Mouse (Mus musculus) MEL (cell line): ENCODE measurements around the gene Lztr1. TPM values are rescaled to one million over a fixed set of nuclear protein-coding genes. Genes with fewer than 3 reads are reported as not detected.
A peak's percentile ranks its signal among the peaks of the same experiment; 100 is the strongest.

Experiments
- DNase-seq: peaks from one replicate; pipeline ENCODE4 v3.0.0; 2011; ENCODE audit warnings: low read depth, low spot score
- H3K27ac ChIP-seq: 2 replicates; pipeline ENCODE4 v1.5.1; 2012; ENCODE audit warnings: low read depth, mild to moderate bottlenecking, control low read depth, low read length, moderate library complexity; ENCODE audit not compliant: control insufficient read depth
- H3K27me3 ChIP-seq, 2 experiments: fragments of 150-350 bp in 1 of 2; sonication (generic) in 1 of 2; 2 replicates each; pipeline ENCODE4 v1.6.1; 2012; ENCODE audit warnings: low read length in 2 of 2, mild to moderate bottlenecking in 2 of 2, improper control_type of control experiment in 1 of 2, moderate library complexity in 1 of 2; ENCODE audit not compliant: insufficient read depth in 2 of 2, control insufficient read depth in 1 of 2
- H3K36me3 ChIP-seq, 2 experiments: 2 replicates each; pipeline ENCODE4 v1.6.1; 2012 to 2014; ENCODE audit warnings: low read length in 2 of 2, improper control_type of control experiment in 1 of 2, inconsistent platforms in 1 of 2, mild to moderate bottlenecking in 1 of 2; ENCODE audit not compliant: insufficient read depth in 2 of 2, control insufficient read depth in 1 of 2
- H3K4me1 ChIP-seq, 2 experiments: fragments of 150-350 bp in 1 of 2; sonication (generic) in 1 of 2; 2 replicates each; pipeline ENCODE4 v1.6.1; 2012; ENCODE audit warnings: low read length in 2 of 2, improper control_type of control experiment in 1 of 2, mild to moderate bottlenecking in 1 of 2; ENCODE audit not compliant: insufficient read depth in 2 of 2, control insufficient read depth in 1 of 2
- H3K4me3 ChIP-seq, 2 experiments: fragments of 150-350 bp in 1 of 2; sonication (generic) in 1 of 2; 2 replicates each; pipeline ENCODE4 v1.5.1; 2012; ENCODE audit warnings: low read depth in 2 of 2, low read length in 2 of 2, mild to moderate bottlenecking in 2 of 2, moderate library complexity in 2 of 2, control low read depth in 1 of 2, improper control_type of control experiment in 1 of 2; ENCODE audit not compliant: control insufficient read depth in 1 of 2, insufficient read depth in 1 of 2
- H3K79me2 ChIP-seq: 2 replicates; pipeline ENCODE4 v1.6.1; 2012; ENCODE audit warnings: mild to moderate bottlenecking, low read length, moderate library complexity; ENCODE audit not compliant: control insufficient read depth, poor library complexity, insufficient read depth
- H3K9ac ChIP-seq: 2 replicates; pipeline ENCODE4 v1.6.1; 2012; ENCODE audit warnings: low read depth, mild to moderate bottlenecking, control low read depth, low read length, moderate library complexity; ENCODE audit not compliant: control insufficient read depth, poor library complexity, severe bottlenecking
- H3K9me3 ChIP-seq: fragments of 150-350 bp; sonication (generic); replicated peaks from 2 replicates; pipeline ENCODE4 v1.6.1; 2012; ENCODE audit warnings: mild to moderate bottlenecking, low read length, improper control_type of control experiment, moderate library complexity; ENCODE audit not compliant: insufficient read depth
- CHD1 ChIP-seq: IDR thresholded peaks from 2 replicates; pipeline ENCODE4 v1.6.1; 2012; ENCODE audit warnings: low read depth, mild to moderate bottlenecking, inconsistent platforms, low read length, improper control_type of control experiment
- CTCF ChIP-seq, 3 experiments: IDR thresholded peaks in 2 of 3; conservative IDR thresholded peaks in 1 of 3; 2 replicates each; pipeline ENCODE4 v1.5.1; 2011 to 2012; ENCODE audit warnings: low read length in 3 of 3, low read depth in 2 of 3, mild to moderate bottlenecking in 2 of 3, improper control_type of control experiment in 1 of 3, inconsistent platforms in 1 of 3, mixed read lengths in 1 of 3, moderate library complexity in 1 of 3; ENCODE audit not compliant: control insufficient read depth in 1 of 3, insufficient read depth in 1 of 3, poor library complexity in 1 of 3, severe bottlenecking in 1 of 3
- ETS1 ChIP-seq: IDR thresholded peaks from 2 replicates; pipeline ENCODE4 v1.6.1; 2012; ENCODE audit warnings: low read depth, mild to moderate bottlenecking, inconsistent platforms, low read length, improper control_type of control experiment, moderate library complexity
- GABPA ChIP-seq: IDR thresholded peaks from 2 replicates; pipeline ENCODE4 v1.6.1; 2012; ENCODE audit warnings: low read depth, mild to moderate bottlenecking, inconsistent platforms, low read length, improper control_type of control experiment, moderate library complexity
- GATA1 ChIP-seq: IDR thresholded peaks from 2 replicates; pipeline ENCODE4 v1.6.1; 2011; ENCODE audit warnings: low read depth, low read length, improper control_type of control experiment
- KAT2A ChIP-seq: conservative IDR thresholded peaks from 2 replicates; pipeline ENCODE4 v1.6.1; 2012; ENCODE audit warnings: low read depth, low read length, improper control_type of control experiment, inconsistent platforms
- MAFK ChIP-seq: IDR thresholded peaks from 2 replicates; pipeline ENCODE4 v1.6.1; 2011; ENCODE audit warnings: low read depth, mild to moderate bottlenecking, low read length, improper control_type of control experiment, borderline replicate concordance
- MXI1 ChIP-seq: IDR thresholded peaks from 2 replicates; pipeline ENCODE4 v1.6.1; 2011; ENCODE audit warnings: mild to moderate bottlenecking, low read depth, low read length, improper control_type of control experiment
- MYB ChIP-seq: IDR thresholded peaks from 2 replicates; pipeline ENCODE4 v1.6.1; 2011; ENCODE audit warnings: mild to moderate bottlenecking, low read depth, low read length, improper control_type of control experiment
- NELFE ChIP-seq: IDR thresholded peaks from 2 replicates; pipeline ENCODE4 v1.6.1; 2011; ENCODE audit warnings: low read depth, low read length, improper control_type of control experiment
- NRF1 ChIP-seq: IDR thresholded peaks from 2 replicates; pipeline ENCODE4 v1.6.1; 2014; ENCODE audit warnings: low read depth, mild to moderate bottlenecking, inconsistent platforms, low read length, improper control_type of control experiment, moderate library complexity; ENCODE audit not compliant: poor library complexity, insufficient read depth, severe bottlenecking
- POLR2AphosphoS2 ChIP-seq: IDR thresholded peaks from 2 replicates; pipeline ENCODE4 v1.6.1; 2011; ENCODE audit warnings: low read length, improper control_type of control experiment
- RAD21 ChIP-seq: IDR thresholded peaks from 2 replicates; pipeline ENCODE4 v1.6.1; 2011; ENCODE audit warnings: mild to moderate bottlenecking, low read depth, low read length, improper control_type of control experiment
- RCOR1 ChIP-seq: IDR thresholded peaks from 2 replicates; pipeline ENCODE4 v1.6.1; 2012; ENCODE audit warnings: low read depth, mild to moderate bottlenecking, inconsistent platforms, low read length, improper control_type of control experiment
- SMC3 ChIP-seq: IDR thresholded peaks from 2 replicates; pipeline ENCODE4 v1.6.1; 2011; ENCODE audit warnings: low read depth, low read length, improper control_type of control experiment
- TAL1 ChIP-seq: IDR thresholded peaks from 2 replicates; pipeline ENCODE4 v1.6.1; 2012; ENCODE audit warnings: mild to moderate bottlenecking, inconsistent platforms, low read length, moderate library complexity, mixed read lengths
- TBP ChIP-seq: IDR thresholded peaks from 2 replicates; pipeline ENCODE4 v1.8.0; 2011; ENCODE audit warnings: low read depth, low read length, improper control_type of control experiment
- TCF12 ChIP-seq: IDR thresholded peaks from 2 replicates; pipeline ENCODE4 v1.6.1; 2014; ENCODE audit warnings: low read depth, mild to moderate bottlenecking, inconsistent platforms, low read length, improper control_type of control experiment, moderate library complexity
- USF1 ChIP-seq: IDR thresholded peaks from 2 replicates; pipeline ENCODE4 v1.6.1; 2014; ENCODE audit warnings: low read depth, mild to moderate bottlenecking, inconsistent platforms, low read length, improper control_type of control experiment, moderate library complexity
- USF2 ChIP-seq, 2 experiments: IDR thresholded peaks; 2 replicates each; pipeline ENCODE4 v1.6.1; 2011 to 2012; ENCODE audit warnings: improper control_type of control experiment in 2 of 2, low read length in 2 of 2, borderline replicate concordance in 1 of 2, inconsistent platforms in 1 of 2, low read depth in 1 of 2, mild to moderate bottlenecking in 1 of 2; ENCODE audit not compliant: insufficient read depth in 1 of 2
- ZC3H11A ChIP-seq: IDR thresholded peaks from 2 replicates; pipeline ENCODE4 v1.6.1; 2012; ENCODE audit warnings: low read depth, mild to moderate bottlenecking, inconsistent platforms, low read length, improper control_type of control experiment
- ZKSCAN1 ChIP-seq: IDR thresholded peaks from 2 replicates; pipeline ENCODE4 v1.6.1; 2012; ENCODE audit warnings: low read depth, mild to moderate bottlenecking, inconsistent platforms, low read length, improper control_type of control experiment, moderate library complexity
- polyA plus RNA-seq, 2 experiments: library from polyadenylated mRNA; stranded (reverse) in 1 of 2; unstranded in 1 of 2; fragments of >175 nt in 1 of 2; fragments of >200 nt in 1 of 2; gene quantifications; 2 replicates each; pipeline versions ENCODE4 v1.2.1 to v1.2.4; 2012; ENCODE audit warnings: low replicate concordance in 2 of 2, low read depth in 1 of 2; ENCODE audit not compliant: insufficient read length in 2 of 2, insufficient read depth in 1 of 2, missing spikeins in 1 of 2
- total RNA-seq: library from RNA; depleted of rRNA; stranded (reverse); fragments of 300-350 nt; gene quantifications from 2 replicates; pipeline ENCODE4 v1.2.3, GENCODE M21; 2012

Gene Lztr1
- total and polyA plus RNA-seq, 3 experiments, result 45.1 to 83.2 TPM; not detected in 1

DNA sequence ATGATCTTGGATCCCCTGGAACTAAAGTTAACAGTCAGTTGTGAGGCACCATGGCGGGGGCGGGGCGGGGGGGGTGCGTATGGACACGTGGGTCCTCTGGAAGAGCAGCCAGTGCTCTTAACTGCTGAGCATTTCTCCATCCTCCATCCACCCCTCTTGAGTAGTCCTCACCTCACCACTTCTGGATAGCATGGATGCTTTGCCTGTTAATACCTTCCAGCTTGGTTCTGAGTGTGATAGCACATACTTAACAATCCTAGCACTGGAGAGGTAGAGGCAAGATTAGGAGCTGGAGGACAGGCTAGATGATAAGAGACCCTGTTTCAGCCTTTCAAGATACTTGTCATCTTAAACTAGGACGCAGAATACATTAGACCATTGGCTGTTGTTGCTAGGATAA is 36.0 kb upstream of the Lztr1 start:
- Histone ChIP-seq H3K79me2 (peaks cover 26% of the 10 kb centered on the region), H3K9ac (no peak overlapping the region), H3K4me1 (no peaks in the 10 kb centered on the region), H3K4me3 (no peak overlapping the region), H3K27ac (no peak overlapping the region), H3K9me3 (no peaks in the 10 kb centered on the region), H3K27me3 (no peaks in the 10 kb centered on the region), H3K36me3 (peaks cover 5 to 11% of the 10 kb centered on the region in 2 experiments; a peak in 3 of 4 replicates)
- no peak for TF ChIP-seq GABPA
- no peak for TF ChIP-seq RCOR1
- TF ChIP-seq TBP, result no peak
- no peak for TF ChIP-seq ETS1
- no peak for TF ChIP-seq GATA1
- no peak for TF ChIP-seq MAFK
- no peak for TF ChIP-seq KAT2A
- no peak for TF ChIP-seq USF1
- TF ChIP-seq MXI1, result no peak
- TF ChIP-seq USF2 (IDR thresholded peaks at IDR 0.05; ENCODE audit: borderline replicate concordance in 1 of 2, insufficient read depth in 1 of 2, low read depth in 1 of 2, low read length in 2 of 2), result no peak
- no peak for TF ChIP-seq ZKSCAN1
- no peak for TF ChIP-seq RAD21
- no peak for TF ChIP-seq CHD1
- TF ChIP-seq ZC3H11A, result no peak
- no peak for TF ChIP-seq TAL1
- TF ChIP-seq MYB, result no peak
- no peak for TF ChIP-seq NRF1
- no peak for TF ChIP-seq NELFE
- no peak for TF ChIP-seq POLR2AphosphoS2
- no peak for DNase-seq

DNA sequence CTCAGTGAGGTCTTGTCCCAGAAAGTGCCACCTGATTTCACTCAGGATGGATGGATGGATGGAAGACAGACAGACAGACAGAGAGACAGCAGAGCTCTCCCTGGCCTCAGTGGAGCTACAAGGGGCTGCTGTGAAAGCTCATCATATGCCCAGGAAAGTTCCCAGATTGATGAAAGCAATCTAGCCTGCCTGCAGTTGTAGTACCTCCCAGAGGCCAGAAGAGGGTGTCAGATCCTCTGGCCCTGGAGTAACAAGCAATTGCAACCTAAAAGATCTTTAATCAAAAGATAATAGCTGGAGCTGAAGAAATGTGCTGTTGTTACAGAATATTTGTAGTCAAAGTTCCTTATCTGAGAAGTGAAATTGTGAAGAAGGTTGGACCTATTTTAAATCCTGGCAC is 34.4 kb upstream of the Lztr1 start:
- Histone ChIP-seq H3K27me3 (no peaks in the 10 kb centered on the region), H3K9me3 (no peaks in the 10 kb centered on the region), H3K27ac (no peak overlapping the region), H3K79me2 (peaks cover 27% of the 10 kb centered on the region), H3K9ac (no peak overlapping the region), H3K4me1 (peaks cover 8 to 13% of the 10 kb centered on the region in 2 experiments), H3K4me3 (no peak overlapping the region), H3K36me3 (peaks cover 11 to 19% of the 10 kb centered on the region in 2 experiments)
- DNase-seq, result peak; percentile 72
- TF ChIP-seq SMC3 (peak; percentile 72), RCOR1 (no peak), RAD21 (peak; percentile 60), TCF12 (no peak), CTCF (IDR thresholded peaks at IDR 0.05 in 2 of 3, conservative IDR thresholded peaks at IDR 0.05 in 1 of 3; ENCODE audit: control insufficient read depth in 1 of 3, insufficient read depth in 1 of 3, low read depth in 2 of 3, low read length in 3 of 3, poor library complexity in 1 of 3, severe bottlenecking in 1 of 3) (peak; percentile 67 to 95 (median 77))
- TF ChIP-seq, all 39 proteins: peak for 3
